Mouse (Mus musculus) urinary bladder, postnatal 10 days (tissue): Measurements from ENCODE around the gene Inpp5a.

Experiments used
- DNase-seq: peaks from one replicate; pipeline ENCODE4 v3.0.0; 2022; ENCODE audit warnings: low spot score

Gene Inpp5a

GRCm38 (mm10) chr7:139388670-139389212 is at the start of gene Inpp5a:
Gene Inpp5a (plus strand): TSS chr7:139389109.
- DNase-seq: peak; percentile 97

GRCm38 (mm10) chr7:139339184-139339583 is 49.7 kb upstream of the Inpp5a start:
- DNase-seq: no peak

GRCm38 (mm10) chr7:139341020-139341660 is 47.8 kb upstream of the Inpp5a start:
- DNase-seq: no peak

- no peak for DNase-seq
Measured at GRCm38 (mm10) chr7:139342809-139343208, 46.1 kb upstream of the Inpp5a start.

GRCm38 (mm10) chr7:139347051-139347450 is 41.9 kb upstream of the Inpp5a start:
- no peak for DNase-seq

- no peak for DNase-seq
Measured at GRCm38 (mm10) chr7:139350606-139351005, 38.3 kb upstream of the Inpp5a start.

- no peak for DNase-seq
Measured at GRCm38 (mm10) chr7:139354370-139355139, 34.4 kb upstream of the Inpp5a start.

GRCm38 (mm10) chr7:139357043-139357442 is 31.9 kb upstream of the Inpp5a start:
- no peak for DNase-seq

GRCm38 (mm10) chr7:139359906-139360305 is 29.0 kb upstream of the Inpp5a start:
- DNase-seq: no peak

GRCm38 (mm10) chr7:139360890-139361559 is 27.9 kb upstream of the Inpp5a start:
- DNase-seq: no peak

- DNase-seq: no peak
Measured at GRCm38 (mm10) chr7:139361799-139362198, 27.1 kb upstream of the Inpp5a start.

- no peak for DNase-seq
Measured at GRCm38 (mm10) chr7:139362514-139362913, 26.4 kb upstream of the Inpp5a start.

- no peak for DNase-seq
Measured at GRCm38 (mm10) chr7:139363281-139364004, 25.5 kb upstream of the Inpp5a start.

GRCm38 (mm10) chr7:139364005-139364557 is 24.8 kb upstream of the Inpp5a start:
- DNase-seq: no peak

GRCm38 (mm10) chr7:139364936-139365830 is 23.7 kb upstream of the Inpp5a start:
- no peak for DNase-seq

- no peak for DNase-seq
Measured at GRCm38 (mm10) chr7:139366131-139366530, 22.8 kb upstream of the Inpp5a start.

- DNase-seq: no peak
Measured at GRCm38 (mm10) chr7:139366549-139366948, 22.4 kb upstream of the Inpp5a start.

GRCm38 (mm10) chr7:139368218-139368617 is 20.7 kb upstream of the Inpp5a start:
- DNase-seq: no peak

GRCm38 (mm10) chr7:139368722-139369380 is 20.1 kb upstream of the Inpp5a start:
- DNase-seq: no peak

GRCm38 (mm10) chr7:139369501-139370088 is 19.3 kb upstream of the Inpp5a start:
- no peak for DNase-seq
